ENCODE assay signal across 12 mouse cellular contexts in the genomic region with DNA sequence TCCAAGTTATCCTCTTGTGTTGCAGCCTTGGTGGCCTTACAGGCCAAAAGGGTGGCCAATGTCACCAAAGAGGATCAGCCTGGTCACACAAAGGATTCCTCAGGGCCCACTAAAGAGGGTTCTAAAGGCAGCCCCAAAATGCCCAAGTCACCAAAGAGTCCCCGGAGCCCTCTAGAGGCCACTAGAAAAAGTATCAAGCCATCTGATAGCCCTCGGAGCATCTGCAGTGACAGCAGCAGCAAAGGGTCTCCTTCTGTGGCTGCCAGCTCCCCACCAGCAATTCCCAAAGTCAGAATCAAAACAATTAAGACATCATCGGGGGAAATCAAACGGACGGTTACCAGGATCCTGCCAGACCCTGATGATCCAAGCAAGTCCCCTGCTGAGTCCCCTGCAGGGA. TPM values are rescaled to one million over a fixed set of nuclear protein-coding genes. Genes with fewer than 3 reads are reported as not detected.
DNase-seq lines count a peak whose midpoint lies in the region; TF ChIP-seq lines count a peak whose summit lies in the region.
"Had no signal": no experiment of that assay in that cellular context is flagged by ENCODE, and none has a peak within 500 bp of the region (broad histone marks: within the 10 kb centered on the region; RNA-seq: fewer than 3 reads in every experiment).

No protein-coding gene starts in this region.

- no peak overlapping the region for H3K4me3 ChIP-seq in layer of hippocampus, adult 2 months
- H3K4me3 ChIP-seq in CH12.LX (replicated peaks in 1 of 3; ENCODE audit: low read depth in 2 of 3, low read length in 2 of 3, poor library complexity in 1 of 3) = no peak overlapping the region
- H3K4me3 ChIP-seq: heart, embryonic 15.5 days had no signal

- H3K27ac ChIP-seq in layer of hippocampus, adult 2 months = peak overlapping the region; percentile 56
- no peak overlapping the region for H3K27ac ChIP-seq in CH12.LX (ENCODE audit: insufficient read depth, low read depth)
- H3K27ac ChIP-seq: heart, embryonic 15.5 days had no signal

- H3K9ac ChIP-seq in CH12.LX (ENCODE audit: insufficient read depth, low read depth) = no peak overlapping the region
- H3K9ac ChIP-seq: heart, embryonic 15.5 days had no signal

- peak; percentile 46 for TF ChIP-seq RAD21 in CH12.LX (IDR thresholded peaks at IDR 0.05; ENCODE audit: low read depth, low read length)

- H3K4me2 ChIP-seq in CH12.LX (ENCODE audit: insufficient read depth, low read depth, poor library complexity, severe bottlenecking) = no peak overlapping the region
- H3K4me2 ChIP-seq: heart, embryonic 15.5 days had no signal

- no peaks in the 10 kb centered on the region for H3K4me1 ChIP-seq in CH12.LX (ENCODE audit: control insufficient read depth in 1 of 2, insufficient read depth in 2 of 2)
- H3K4me1 ChIP-seq: heart, embryonic 15.5 days had no signal

- no peaks in the 10 kb centered on the region for H3K27me3 ChIP-seq in CH12.LX (replicated peaks)
- H3K27me3 ChIP-seq: heart, embryonic 15.5 days had no signal

- H3K36me3 ChIP-seq in CH12.LX (replicated peaks in 1 of 2; ENCODE audit: control insufficient read depth in 1 of 2, insufficient read depth in 1 of 2, low read length in 1 of 2) = peaks cover 55 to 89% of the 10 kb centered on the region in 2 experiments

- dilution Hi-C loops in CH12.LX (cut with MboI; ENCODE audit: extremely low pct_ligation_motif_present, extremely low pct_unique_long_range_greater_than_20kb, low sequenced_read_pairs) = no loop called here

- peak; percentile 73 for TF ChIP-seq CTCF in layer of hippocampus, adult 2 months (conservative IDR thresholded peaks at IDR 0.05)
- TF ChIP-seq CTCF in CH12.LX (conservative IDR thresholded peaks at IDR 0.05 in 1 of 2, IDR thresholded peaks at IDR 0.05 in 1 of 2; ENCODE audit: low read depth in 2 of 2, low read length in 2 of 2) = peak in 1 of 2 experiments; percentile 58; a peak in 2 of 4 replicates

- H3K9me3 ChIP-seq in CH12.LX (replicated peaks; ENCODE audit: low read length) = no peaks in the 10 kb centered on the region
- H3K9me3 ChIP-seq: heart, embryonic 15.5 days had no signal

- no peak for TF ChIP-seq POLR2A in CH12.LX (IDR thresholded peaks at IDR 0.05; ENCODE audit: low read depth, low read length)

- DNase-seq in layer of hippocampus, adult 2 months (ENCODE audit: low spot score in 2 of 2) = peak in 1 of 2 experiments; percentile 17
- DNase-seq in layer of hippocampus, postnatal 25 days (ENCODE audit: extremely low spot score in 1 of 2, low spot score in 1 of 2) = no peak
- DNase-seq in 416B (ENCODE audit: low read depth) (peak; percentile 20), CH12.LX (ENCODE audit: extremely low read depth) (peak; percentile 13), adipocyte (ENCODE audit: low spot score) (no peak)
- peak; percentile 32 to 35 for DNase-seq in cerebellum, postnatal 25 days
- DNase-seq in gastrocnemius, postnatal 25 days = no peak
- DNase-seq: adrenal gland, postnatal 10 days; kidney, adult 8-10 months; lung, postnatal 10 days; right cerebral cortex, postnatal 14 days had no signal

- TF ChIP-seq EP300 in CH12.LX (IDR thresholded peaks at IDR 0.05; ENCODE audit: low read length) = no peak

- in situ Hi-C loops in CH12.LX (cut with MboI; ENCODE audit: low pct_ligation_motif_present, low pct_unique_long_range_greater_than_20kb, low sequenced_read_pairs) = no loop called here

- no peaks in the 10 kb centered on the region; the same call in none of the 2 replicates for H3K79me2 ChIP-seq in CH12.LX (replicated peaks; ENCODE audit: control insufficient read depth, extremely low read depth, insufficient read depth, poor library complexity, severe bottlenecking)

TF ChIP-seq in CH12.LX, 34 proteins besides CTCF, POLR2A, EP300 and RAD21:
- TF ChIP-seq NRF1 (IDR thresholded peaks at IDR 0.05; ENCODE audit: low read depth, low read length) (no peak), SMC3 (IDR thresholded peaks at IDR 0.05; ENCODE audit: low read depth, low read length) (peak; percentile 53)
TF ChIP-seq in CH12.LX: peak in this region for 1.

RNA-seq across cellular contexts. Expression of gene Zfp592, which starts 30.6 kb away (rescaled TPM):
- total RNA-seq in layer of hippocampus, adult 2 months (2021) = 10 to 100 TPM; 22.9 to 23.6 TPM
- 10 to 100 TPM; 20.1 to 20.8 TPM for total RNA-seq in layer of hippocampus, postnatal 25 days (2021)
- total RNA-seq in CH12.LX (2012; rRNA removed) = 10.1 and 12.8 TPM in 2 replicates
- total RNA-seq in CH12.LX (2014; rRNA removed) = 7.8 and 9.0 TPM in 2 replicates
- polyA plus RNA-seq in CH12.LX (2012; ENCODE audit: insufficient read length, low read depth) = 16.9 and 23.6 TPM in 2 replicates
- total RNA-seq in gastrocnemius, postnatal 25 days (2021) = 10 to 100 TPM; 10.2 to 10.6 TPM

RNA-seq across cellular contexts. Expression of gene Alpk3, which starts 33.3 kb away (rescaled TPM):
- total RNA-seq in layer of hippocampus, adult 2 months (2021) = under 1 TPM; 0.64 to 0.67 TPM
- 1 to 10 TPM in 1 of 2 experiments, under 1 TPM in 1; 0.68 to 1.1 TPM for total RNA-seq in layer of hippocampus, postnatal 25 days (2021)
- total RNA-seq in CH12.LX (2012; rRNA removed) (0.13 and 0.64 TPM in 2 replicates), CH12.LX (2014; rRNA removed) (0.08 and 0.13 TPM in 2 replicates)
- polyA plus RNA-seq in CH12.LX (2012; ENCODE audit: insufficient read length, low read depth) = 1.1 and 1.6 TPM in 2 replicates
- total RNA-seq in gastrocnemius, postnatal 25 days (2021) = 100 to 1,000 TPM; 213 to 256 TPM

Comparison
In these comparisons a context has a peak if more than half of its experiments do, and no peak if none do; other contexts are left out.
1. DNase-seq: peak in 416B (single experiment), CH12.LX (single experiment) and cerebellum, postnatal 25 days (2 of 2); none in layer of hippocampus, postnatal 25 days (0 of 2), gastrocnemius, postnatal 25 days (single experiment) and adipocyte (single experiment).
2. RNA of gene Alpk3, which starts 33.3 kb away (total RNA-seq): 213 to 256 TPM in gastrocnemius, postnatal 25 days; 0.68 to 1.1 TPM in layer of hippocampus, postnatal 25 days, 0.64 to 0.67 TPM in layer of hippocampus, adult 2 months and 0.08 to 0.64 TPM in CH12.LX; every median in the first group is over 100 times any median in the second.